Mouse (Mus musculus) thymus, postnatal 36 days (tissue): Measurements from ENCODE around the gene Ppp1r9a.

Experiments used
- DNase-seq, 2 experiments: peaks; one replicate each; pipeline ENCODE4 v3.0.0; 2022; ENCODE audit warnings: mixed read lengths in 2 of 2

Gene Ppp1r9a

DNA sequence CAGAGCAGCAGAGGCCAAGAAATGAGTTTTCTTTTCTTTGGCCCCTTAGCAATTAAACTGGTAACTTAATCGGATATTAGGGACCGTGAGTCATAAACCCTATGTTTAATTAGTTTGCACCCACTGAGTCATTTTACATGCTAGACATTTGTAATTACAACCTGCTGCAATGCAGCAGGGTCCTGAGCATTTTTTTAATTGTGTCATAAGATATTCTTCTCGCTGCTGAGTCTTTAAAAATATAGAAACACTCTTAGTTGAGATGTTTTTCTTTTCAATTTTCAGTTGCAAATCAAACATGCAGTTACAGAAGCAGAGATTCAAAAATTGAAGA, 208.0 kb downstream of the Ppp1r9a start:
- no peak for DNase-seq

- no peak for DNase-seq
Measured at GRCm38 (mm10) chr6:5113103-5113502, 210.4 kb downstream of the Ppp1r9a start.

GRCm38 (mm10) chr6:5113734-5114133, 211.0 kb downstream of the Ppp1r9a start:
- no peak for DNase-seq

GRCm38 (mm10) chr6:5114857-5115256, 212.1 kb downstream of the Ppp1r9a start:
- DNase-seq: no peak

GRCm38 (mm10) chr6:5119181-5119910, 216.6 kb downstream of the Ppp1r9a start:
- DNase-seq: no peak

- DNase-seq: no peak
Measured at GRCm38 (mm10) chr6:5120229-5120628, 217.5 kb downstream of the Ppp1r9a start.

- DNase-seq: no peak
Measured at GRCm38 (mm10) chr6:5129364-5130093, 226.8 kb downstream of the Ppp1r9a start.

GRCm38 (mm10) chr6:5134986-5135385, 232.3 kb downstream of the Ppp1r9a start:
- no peak for DNase-seq

GRCm38 (mm10) chr6:5136046-5136445, 233.3 kb downstream of the Ppp1r9a start:
- no peak for DNase-seq

DNA sequence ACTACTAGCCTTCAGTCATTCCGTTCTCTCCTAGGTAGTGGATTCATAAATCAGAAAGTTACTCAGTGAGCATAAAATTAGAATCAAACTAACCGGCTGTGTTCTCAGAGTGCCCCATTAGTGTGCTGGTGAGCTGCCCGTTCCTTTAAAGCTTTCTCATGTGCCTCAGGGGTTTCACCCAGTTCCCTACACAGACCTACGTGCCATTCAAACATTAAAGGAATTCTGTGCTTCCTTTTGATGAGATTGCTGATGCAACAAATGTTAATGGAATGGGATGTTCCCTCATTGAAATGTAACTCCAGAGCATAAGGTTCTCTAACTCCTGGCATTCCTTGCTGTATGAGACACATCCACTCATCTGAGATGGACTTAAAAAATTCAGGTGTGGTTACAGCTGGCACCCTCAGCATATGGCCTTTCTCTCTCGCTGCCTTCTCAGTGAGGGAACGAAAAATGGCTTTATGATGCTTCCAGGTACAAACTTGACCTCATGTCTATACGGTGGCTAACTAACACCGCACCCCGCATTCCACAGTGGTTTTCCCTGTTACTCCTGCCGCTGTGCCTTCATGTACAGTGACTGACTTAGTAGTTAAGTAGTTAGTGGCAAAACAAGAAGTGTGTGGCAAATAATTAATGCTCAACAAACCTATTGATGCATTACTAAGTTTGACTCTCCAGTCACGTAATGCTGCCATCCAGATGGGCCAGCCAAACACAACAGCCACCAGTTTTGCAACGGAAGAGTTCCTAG, 236.3 kb downstream of the Ppp1r9a start:
- DNase-seq: no peak

DNA sequence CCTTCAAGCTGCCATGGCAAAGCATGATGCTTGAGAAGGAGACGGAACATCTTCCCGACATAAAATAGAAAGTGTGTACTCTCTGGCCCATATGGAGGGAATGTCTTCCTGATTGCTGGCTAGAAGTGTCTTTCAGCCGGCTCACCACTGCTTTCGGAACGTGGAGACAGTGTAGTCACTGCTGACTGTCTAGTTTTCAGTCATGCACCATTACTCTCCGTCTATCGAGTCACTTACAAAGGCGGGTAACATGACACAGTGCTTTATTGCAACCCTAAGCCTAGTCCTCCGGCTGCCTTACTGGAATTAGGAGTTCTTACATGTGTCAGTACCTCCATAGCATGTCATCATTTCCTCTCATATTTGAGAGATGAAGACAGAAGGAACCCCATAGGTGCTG, 236.9 kb downstream of the Ppp1r9a start:
- DNase-seq: no peak

DNA sequence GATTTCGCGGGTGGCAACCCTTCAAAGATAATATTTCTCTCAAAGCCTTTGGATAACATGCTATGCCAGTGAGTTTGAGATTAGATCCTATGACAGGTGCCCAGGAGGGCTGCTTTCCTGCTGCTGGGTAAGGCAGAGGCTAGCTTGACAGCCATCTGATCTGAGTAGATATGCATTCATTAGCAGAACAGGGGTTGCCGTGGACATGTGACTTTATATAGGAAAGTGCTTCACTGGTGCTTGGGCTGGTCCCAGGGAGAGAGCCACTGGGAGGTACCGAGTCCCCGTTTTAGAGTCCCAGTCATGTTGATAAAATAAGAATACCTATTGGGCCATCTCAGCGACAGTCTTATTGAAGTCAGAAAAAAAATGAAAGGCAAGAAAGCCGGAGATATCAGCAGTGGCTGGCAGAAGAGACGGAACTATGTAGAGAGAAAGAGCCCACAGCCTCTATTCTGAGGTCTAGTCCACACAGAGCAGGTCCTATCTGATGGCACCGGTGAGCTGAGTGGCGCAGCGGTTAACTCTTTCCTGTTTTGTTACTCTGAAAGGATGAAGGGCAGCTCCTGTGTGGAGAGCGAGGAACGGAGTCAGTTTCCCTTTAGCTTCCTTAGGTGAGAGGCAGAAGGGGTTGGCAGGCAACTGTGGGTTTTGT, 244.9 kb downstream of the Ppp1r9a start:
- no peak for DNase-seq

GRCm38 (mm10) chr6:5149941-5150340, 247.2 kb downstream of the Ppp1r9a start:
- DNase-seq: no peak

DNA sequence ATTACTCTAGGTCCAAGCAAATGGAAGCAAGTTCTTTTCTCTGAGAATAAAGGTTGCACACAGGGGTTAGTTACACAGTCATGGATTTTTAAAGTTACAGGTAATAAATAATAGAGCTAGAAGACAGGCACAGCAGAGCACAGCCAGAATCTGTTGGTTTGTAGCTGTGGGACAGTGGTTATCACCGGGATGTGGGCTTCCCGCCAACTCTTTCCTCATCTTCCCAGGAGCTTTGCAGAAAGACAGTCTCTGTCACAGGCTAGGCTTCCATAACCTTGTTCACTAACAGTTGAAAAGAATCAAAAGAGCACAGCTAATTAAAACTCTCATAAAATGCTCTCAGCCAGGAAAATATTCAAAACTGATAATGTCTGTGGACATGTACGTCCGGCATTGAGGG, 248.5 kb downstream of the Ppp1r9a start:
- no peak for DNase-seq

DNA sequence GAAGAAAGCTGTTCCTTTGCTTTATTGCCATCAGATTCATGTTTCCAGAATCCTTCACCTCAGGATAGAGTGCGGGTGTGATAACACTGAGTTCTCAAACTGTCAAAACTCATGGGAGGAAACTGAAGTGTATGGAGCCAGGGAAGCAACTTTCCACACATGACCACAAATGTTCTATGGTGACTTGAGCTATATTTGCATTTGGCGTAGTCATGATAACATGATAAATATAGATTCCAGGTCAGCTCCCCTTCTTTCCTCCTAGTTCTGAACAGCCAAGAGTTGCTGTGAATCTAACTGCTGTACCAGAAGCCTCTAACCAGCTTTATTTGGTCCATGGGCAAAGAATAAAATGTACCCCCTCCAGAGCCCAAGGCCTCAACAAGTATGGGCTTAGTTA, 249.5 kb downstream of the Ppp1r9a start:
- no peak for DNase-seq

DNA sequence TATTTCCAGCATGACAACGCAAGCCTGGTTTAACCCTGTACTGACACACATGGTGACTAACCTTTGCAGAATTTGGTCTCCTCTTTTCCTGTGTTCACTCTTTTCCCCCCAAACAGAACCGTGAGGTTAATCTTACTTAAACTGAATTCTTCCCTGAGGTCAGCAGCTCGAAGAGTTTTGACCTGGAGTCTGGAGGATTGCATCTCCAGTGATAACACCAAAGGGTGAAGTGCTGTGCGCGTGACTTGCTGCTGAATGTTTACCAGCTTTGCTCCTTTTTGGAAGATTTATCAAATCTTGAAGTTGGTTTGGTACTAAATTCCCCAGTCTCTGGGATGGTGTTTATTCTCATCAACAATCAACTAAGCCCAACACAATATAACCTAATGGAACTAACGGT, 252.1 kb downstream of the Ppp1r9a start:
- no peak for DNase-seq

DNA sequence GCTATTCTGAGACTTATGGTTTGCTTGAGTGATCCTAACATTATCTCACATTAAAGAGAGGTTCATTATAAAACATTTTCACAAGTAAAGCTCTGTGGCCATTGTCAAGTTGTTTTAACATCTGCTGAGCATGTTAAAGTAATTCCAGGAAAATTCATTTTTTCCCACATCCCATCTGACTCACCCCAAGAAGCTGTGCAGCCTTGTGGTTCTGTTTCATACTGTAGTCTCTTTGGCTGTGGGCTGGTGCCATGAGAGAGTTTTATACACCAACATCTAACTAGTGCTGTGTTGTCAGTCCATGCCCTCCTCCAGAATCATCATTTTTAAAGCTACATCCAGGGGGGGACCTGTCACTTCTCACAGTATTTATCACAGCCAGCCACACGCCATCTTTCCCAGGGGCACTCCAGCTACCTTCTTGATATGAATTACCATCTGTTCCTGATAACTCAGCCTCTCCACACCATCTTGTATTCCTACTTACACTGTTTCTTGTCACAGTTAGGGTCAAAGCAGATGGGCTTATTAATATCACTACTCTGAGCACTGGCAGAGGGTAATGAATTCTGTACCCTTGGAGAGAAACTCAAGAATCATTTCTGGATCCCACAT, 252.7 kb downstream of the Ppp1r9a start:
- DNase-seq: no peak

DNA sequence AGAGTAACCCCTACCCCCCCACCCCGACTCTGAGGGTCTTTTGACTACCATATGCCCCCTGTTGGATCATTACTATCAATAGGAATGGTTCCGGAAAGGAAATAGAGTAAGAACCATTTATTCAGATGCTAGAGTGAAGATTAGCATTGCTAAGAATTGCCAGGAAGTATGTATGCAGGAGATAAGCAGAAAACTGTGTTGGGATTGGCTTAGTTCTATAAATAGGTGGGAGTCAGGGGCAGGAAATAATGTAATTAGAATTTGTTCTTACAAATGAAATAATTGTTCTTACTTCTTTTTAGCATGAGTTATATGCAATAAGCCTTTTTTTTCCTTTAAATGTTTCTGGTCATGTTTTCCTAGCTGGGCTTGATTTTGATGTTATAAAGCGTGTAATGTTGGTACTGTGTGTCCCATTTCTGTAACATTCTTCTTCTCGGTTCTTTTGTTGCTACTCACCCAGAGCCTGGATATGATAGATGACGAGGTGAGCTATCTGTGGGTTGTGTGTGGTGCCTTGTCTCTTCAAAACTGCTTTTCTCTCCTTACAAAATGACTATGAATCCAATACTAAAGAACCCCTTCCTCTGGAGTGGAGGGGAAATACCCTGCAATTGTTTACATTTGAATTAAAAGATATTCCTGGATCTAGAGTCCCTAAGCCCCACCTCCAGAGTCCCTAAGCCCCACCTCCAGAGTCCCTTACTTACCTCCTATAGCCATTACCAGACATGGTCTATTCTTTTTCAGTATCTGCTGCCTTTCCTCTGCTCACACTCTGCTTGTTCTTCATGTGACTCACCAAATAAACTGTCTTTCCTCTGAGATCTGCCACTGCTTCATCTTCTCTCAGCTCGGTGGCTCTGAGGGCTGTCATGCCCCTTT, 254.1 kb downstream of the Ppp1r9a start:
- no peak for DNase-seq

- DNase-seq: no peak
Measured at GRCm38 (mm10) chr6:5159385-5159791, 256.7 kb downstream of the Ppp1r9a start.

DNA sequence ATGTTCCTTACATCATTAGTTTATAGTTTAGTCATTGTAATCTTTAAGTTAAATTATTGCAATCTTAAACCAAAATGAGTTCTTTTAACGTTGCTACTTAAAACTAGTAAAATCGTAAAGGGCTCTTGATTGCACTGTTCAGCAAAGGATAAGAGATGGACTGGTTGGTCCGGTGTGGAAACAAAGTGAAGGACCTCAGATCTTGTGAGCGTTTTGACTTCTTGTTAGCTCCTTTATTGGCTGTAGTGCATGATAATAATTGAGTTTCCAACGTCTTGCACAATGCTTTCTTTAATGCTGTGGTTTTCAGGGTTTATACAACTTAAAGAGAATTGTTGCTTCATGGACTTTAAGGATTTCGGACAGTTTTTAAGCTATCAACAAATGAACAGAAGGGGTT, 259.3 kb downstream of the Ppp1r9a start:
- no peak for DNase-seq

DNA sequence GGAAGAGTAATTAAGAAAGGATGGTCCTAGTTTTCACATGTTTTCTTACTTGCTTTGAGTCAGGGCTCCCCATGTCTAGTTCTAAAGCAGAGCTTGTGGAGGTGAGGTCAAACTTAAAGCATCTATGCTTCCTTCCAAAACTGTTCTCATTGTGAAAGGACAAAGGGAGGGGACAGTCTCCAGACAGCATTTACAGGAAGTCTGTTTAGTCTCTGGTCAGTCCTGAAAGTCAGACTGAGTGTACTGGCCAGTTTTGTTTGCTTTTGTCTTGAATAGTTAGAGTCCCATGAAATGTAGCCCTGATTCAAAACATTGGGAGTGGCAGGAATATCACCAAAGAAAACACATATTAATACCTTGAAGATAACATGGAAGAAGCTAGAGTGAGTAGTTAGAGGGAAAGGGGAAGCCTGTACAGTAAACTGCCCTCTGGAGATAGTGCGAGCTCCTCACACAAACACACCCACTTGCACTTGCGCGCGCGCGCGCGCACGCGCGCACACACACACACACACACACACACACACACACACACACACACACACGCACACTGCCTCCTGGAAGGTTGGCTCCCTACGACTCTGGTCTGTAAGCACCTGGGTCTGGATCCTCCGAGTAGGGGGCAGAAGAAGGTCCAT, 260.9 kb downstream of the Ppp1r9a start:
- no peak for DNase-seq
